Mouse (Mus musculus) inflammation-experienced regulatory T-cells, adult 6 months (primary cell): ENCODE data around the gene Peak1. TPM values are rescaled to one million over a fixed set of nuclear protein-coding genes. Genes with fewer than 3 reads are reported as not detected.

Experiments
- ATAC-seq: one replicate; pipeline ENCODE4 v1.8.0; 2017
- polyA plus RNA-seq, 3 experiments: library from polyadenylated mRNA; unstranded; fragments of 100-300 nt; shearing (Covaris generic); gene quantifications; one replicate each; pipeline ENCODE4 v1.2.1; 2017

Gene Peak1
- polyA plus RNA-seq, 3 experiments from 2014 or later, result 18.5 to 26.2 (median 19.4) TPM

DNA sequence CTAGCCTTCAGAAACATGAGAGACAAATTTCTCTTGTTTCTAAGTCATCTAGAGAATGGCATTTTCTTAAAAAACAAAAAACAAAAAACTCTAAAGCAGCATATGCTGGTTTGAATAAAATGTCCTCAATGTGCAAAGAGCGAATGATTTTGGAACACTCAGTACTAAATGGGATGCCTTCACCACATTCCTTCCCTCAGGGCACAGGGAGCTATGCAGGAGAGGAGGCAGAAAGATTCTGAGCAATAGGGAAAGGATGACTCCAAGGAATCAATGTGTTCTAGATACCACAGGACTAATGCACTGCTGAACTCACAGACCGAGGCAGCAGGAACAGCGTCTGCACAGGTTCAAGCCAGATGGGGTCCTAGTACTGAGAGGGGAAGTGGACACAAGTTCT is 103.5 kb downstream of the Peak1 start:
- ATAC-seq, result no peak

DNA sequence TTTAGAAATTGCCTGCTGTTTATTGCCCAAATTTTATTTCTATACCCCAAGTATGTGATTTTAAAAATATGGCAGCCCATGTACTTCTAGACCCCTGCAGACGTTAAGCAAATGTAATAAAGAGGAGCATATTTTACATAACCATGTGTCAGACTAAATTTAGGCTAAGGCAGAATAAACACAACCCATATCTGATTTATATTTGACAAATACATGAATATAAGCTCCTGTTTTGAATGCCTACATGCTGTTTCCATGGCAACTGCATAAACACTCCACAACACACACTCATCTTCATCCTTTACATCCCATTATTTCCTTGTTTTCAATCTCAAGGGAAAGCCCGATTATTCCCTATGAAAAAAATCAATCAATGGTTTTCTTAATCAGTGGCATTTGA is 108.8 kb downstream of the Peak1 start:
- ATAC-seq, result no peak

DNA sequence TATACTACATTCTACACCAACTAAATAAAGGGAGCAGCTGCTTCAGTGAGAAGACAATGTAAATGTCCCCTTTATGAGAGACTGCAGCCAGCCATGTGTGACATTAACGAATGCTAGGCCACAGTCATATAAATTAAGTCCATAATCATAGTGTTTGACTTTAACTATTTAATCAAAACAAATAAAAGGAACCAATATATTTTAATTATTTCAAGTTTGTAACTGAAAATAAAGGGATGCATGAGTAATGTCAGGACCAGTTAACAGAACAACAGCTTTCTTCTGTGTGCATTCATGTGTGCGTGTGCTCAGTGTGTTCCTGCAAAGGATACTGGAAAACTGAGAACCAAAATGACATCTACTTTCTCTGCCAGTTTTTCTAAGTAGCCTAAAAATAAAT is 113.3 kb downstream of the Peak1 start:
- ATAC-seq, result no peak

DNA sequence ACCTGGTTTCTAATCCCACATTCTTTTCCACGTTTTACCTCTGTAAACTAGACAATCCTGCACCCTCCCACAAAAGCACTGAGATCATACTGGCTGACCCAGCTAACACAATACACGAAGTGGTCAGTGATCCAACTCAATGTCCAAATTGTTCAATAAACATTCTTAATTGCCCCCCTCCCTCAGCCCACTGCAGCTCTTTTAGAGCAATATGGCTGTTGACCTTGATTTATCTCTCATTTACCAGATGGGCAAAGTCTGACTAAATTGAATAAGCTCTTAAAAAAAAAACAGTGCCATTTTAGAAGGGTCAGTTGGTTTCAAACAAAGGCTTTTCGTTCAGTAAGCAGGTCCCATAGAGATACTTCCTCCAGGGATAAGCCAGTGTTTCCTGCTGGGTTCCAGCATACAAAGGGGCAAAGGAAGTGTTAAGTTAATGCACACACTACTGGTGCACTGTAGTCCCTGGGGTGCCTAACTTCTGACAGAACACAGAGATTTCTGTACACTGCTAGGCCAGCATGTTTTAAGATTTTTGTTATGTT is 114.9 kb downstream of the Peak1 start:
- no peak for ATAC-seq

DNA sequence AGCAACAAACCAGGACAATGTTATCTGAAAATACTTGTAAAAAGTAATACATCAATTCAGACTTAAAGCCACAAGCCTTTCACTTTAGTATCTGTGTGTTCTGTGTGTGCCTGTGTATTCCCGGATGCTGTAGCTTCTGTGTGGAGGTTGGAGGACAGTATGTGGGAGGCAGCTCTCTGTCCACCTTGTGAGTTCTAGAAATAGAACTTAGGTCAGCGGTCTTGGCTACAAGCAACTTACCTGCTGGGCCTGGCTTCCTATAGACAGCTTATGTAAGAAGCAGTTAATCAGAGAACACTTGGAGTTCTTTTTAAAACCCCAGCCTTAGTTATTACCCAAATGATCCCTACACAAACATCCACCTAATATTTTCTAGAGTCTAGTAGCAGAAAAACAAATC is 127.8 kb downstream of the Peak1 start:
- ATAC-seq, result no peak

DNA sequence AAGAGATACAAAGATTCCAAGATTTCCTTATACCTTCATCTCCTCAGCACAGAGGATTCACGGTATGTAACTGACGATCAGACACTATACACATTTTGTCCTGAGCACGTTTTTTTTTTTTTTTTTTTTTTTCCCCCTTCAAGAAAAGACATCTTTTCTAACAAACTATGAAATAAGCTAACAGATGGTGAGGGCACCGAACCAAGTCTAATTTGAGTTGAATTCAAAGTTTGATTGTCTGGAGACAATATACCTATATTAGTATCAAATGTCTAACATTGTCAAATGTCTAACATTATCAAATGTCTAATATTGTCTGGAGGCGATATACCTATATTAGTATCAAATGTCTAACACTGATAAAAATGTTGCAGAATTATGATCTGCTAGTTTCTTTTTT is 135.4 kb downstream of the Peak1 start:
- ATAC-seq, result no peak

DNA sequence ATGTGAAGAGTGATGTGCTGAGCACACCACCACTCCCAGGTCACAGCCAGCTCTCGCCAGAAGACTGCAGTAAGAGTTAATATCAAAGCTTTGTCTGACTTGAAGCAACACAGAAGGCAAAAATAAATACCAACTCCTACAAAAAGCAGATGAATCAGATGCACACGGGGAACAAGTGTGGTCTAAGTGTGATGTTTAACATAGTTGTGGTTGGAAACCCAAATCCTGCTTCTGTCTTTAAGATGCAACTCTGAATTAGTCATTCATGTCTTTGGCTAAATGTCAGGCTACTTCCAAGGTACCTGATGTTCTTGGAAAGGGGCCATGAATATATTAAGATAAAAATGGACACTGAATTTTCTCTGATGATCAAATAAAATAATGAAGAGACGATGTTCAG is 144.3 kb downstream of the Peak1 start:
- ATAC-seq, result no peak

DNA sequence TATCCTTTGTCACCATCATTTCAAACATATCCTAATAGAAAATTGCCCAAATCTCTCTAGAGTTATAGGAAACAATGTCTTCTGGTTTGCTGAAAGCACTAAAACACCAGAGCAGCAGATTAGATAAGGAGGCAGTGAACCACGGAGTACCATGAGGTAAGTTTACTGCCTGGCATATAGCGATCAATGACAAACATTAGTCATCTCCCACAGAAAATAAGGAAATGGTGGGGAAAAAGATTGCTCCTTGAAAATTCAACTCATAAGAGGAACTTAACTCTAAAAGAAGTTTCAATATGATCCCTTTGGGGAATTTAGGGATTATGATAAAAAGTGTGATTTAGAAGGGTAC is 145.6 kb downstream of the Peak1 start:
- ATAC-seq, result no peak

DNA sequence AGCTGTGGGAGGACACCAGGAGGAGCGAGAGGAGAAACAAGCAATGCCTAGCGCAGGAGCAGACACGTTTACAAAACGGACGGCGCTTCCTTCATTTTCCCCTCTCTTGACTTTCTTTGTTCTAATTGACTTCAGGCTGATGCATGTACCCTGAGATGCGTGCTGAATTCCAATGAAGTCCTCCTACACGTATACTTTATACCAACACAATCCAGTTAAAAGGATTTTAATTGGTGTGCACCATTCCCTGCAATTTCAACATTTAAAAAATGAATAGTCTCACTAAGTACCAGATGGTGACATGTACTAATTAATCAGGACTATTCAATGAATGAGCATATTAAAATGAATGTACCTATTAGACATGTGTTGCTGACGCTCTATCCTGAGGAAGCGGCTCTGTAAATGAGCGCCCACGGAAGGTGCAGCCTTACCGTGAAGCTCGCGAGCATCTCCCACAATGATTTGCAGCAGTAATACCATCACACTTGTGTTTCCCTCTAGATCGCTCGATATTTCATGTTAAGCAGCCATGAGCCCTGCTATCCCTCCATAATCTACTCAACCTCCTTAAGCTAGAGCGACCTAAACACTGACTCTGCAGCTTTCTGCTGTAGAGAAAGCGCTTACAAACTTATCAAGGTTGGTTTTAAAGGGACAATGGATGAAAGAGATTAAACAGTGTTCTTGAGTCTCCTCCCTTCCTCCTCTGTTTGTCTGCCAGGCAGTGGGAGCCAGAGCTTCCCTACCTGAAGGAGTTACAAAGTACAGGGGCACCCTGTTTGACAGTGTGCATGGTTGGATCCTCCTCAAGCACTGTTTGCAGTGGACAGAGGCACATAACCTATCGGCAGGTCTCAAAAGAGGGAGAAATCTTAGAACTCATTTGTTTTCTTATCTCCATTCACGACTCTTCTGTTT is 146.3 kb downstream of the Peak1 start:
- ATAC-seq, result no peak

DNA sequence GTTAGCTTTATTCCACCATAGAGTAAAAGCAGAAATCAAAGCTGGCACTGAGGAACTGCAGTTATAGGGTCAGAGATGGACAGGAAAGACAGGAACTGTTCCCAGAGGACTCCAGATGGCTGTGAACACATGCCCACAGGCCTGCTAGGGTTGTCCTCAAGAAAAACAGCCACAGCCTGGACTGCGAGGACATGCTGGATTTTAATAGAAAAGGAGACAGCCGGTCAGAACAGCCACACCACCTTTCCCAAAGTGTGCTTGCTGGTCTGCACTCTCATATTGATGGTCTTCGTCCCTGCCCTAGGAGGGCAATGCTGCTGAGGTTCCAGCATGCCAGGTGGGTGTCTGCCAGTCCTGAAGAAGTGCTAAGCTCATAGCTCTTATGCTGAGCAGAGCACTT is 148.8 kb downstream of the Peak1 start:
- ATAC-seq, result no peak

DNA sequence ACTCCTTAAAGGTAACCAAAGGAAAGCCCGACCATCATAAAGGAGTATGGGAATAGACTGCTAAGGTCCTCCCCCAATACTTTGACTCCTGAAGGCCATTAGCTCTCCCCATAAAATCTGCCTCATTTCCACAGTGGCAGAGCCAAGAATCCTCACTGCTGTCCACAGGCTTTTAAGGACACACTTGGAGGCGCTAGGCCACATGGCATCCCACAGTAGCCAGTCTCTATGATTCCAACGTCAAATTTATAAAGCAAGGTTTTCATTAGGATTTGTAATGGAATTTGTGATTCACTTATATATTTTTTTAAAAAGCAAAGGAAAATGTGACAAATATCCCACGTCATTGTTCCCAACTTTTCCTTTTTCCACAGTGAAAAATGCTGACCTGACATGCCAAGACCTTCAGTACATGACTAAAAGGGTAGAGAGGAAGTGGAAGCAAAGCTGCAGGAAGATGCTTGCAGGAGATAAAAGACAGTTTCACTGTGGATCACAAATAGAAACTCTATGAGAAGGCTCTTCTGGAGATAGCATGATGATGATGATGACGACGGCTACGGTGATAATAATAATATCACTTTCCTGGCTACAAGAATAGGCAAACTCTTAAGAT is 151.6 kb downstream of the Peak1 start:
- no peak for ATAC-seq

DNA sequence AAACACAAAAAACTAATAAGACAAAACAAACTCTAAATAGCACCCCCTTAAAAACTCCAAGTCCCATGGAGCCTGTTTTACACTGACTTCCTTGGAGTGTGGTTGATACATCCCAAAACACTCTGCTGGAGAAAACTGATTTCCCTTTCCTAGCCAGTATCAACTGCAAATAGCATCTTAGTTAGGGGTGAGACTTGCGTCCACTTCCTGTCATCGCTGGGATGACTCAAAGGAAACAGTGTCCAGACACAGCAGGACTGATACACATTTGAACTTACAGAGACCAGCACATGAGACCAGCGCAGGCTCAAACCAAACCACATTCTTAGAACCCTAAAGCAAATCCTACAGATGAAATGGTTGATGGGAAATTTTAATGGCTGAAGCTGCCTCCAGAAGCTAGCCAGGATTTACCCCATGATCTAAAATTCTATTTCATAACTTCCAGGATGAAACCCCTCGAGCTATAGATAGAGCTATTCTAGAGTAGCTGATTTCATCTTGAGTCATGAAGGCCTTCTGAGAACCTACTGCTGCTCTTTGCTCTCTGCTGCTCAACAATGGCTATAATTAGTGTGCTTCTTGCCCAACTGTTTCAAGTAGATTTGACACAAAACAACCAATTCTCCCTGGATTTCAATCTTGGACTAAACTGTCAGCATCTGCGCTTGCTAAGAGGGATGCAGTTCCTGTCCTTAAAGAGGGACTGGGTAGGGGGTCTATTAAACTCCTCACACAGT is 152.2 kb downstream of the Peak1 start:
- no peak for ATAC-seq

DNA sequence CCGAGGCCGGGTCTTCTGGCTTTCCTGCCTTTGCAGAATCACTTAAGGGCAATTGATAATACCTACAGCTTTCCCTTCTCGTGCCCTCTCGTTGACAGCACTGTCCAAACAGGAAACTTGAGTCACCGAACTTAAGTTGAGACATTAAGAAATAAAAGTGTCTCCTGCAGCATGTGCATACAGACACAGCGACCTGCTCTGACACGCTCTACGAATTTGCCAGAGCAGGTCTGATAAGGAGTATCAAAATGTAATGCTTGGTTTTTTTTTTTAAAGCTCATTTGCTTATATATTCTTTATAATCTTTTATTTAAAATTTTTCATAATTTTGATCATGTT is 152.9 kb downstream of the Peak1 start:
- ATAC-seq, result peak; percentile 40

DNA sequence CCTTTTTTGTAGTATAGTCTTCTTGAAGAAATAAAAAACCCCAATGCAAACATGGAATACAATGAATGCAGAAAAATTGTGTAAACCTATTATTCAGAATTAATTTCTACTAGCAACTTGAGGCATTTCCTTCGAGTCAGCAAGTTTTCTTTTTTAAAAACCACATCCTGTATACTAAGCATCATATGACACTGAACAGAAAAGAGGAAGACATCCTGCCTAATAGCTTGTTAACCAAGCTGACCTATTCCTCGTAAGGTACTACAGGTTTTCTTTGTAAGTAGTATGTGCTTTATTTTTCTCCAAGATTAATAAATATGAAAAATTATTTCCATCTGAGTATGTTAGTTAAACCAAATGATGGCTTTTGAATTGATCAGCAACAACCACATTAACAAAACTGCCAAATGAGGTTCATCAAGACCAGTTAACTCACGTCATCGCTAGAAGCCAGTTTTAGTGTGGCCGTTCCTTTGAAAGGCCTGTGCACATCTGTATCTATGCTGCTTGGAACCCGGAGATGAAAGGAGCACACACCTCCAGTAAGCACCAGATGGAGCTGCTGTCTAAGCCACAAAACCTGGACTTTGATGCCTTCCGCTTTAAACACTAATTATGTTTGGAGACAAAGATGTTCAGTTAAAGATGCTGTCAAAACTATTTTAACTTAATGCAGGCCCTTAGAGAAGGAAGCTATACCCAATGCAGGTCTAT is 153.4 kb downstream of the Peak1 start:
- peak; percentile 87 for ATAC-seq

DNA sequence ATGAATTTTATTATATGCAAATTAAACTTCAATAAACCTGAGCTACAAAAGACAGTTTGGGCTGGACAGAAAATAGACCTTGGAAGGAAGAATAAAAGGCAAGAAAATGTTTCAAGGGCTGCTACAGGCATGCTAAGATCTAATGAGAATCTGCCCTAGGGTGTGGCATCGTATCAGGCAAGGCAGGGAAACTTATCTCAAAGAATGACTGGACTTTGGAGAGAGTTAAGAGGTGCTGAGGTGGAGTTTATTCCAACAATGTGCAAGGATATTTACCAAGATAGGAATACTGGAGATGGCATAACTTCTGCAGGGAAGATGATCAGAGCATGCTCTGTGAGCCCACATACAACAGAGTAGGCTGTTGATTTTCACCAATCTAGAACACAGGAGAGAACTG is 154.8 kb downstream of the Peak1 start:
- no peak for ATAC-seq

DNA sequence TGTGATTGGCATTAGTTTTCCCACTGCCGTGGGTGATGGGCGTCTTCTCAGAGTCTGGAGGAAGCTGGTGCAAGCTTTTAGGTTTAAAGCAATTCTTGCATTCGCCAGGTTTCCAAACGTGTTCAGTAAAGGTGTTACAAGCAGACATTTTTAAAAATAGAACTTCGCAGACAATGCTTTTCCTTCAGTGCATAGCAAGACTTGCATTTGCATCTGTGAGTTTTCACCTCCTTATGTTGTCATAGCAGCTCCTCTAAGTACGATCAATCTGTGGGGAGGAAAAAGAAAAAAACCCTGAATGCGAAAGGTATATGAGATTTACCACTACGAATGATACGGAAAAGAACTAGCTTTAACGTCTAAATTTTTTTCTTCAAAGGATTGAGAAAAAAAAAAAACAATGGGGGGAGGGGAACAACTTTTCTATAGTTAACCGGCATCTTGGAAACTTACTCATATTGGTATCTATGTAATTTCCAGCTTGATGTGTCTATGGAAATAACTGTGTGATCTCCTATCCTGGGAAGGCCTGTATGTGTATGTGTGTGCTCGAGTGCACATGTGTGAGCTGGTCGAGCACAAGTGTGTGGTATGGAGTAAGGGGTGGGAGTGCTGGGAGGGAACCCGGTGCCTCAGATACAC is 157.3 kb downstream of the Peak1 start:
- ATAC-seq, result no peak

DNA sequence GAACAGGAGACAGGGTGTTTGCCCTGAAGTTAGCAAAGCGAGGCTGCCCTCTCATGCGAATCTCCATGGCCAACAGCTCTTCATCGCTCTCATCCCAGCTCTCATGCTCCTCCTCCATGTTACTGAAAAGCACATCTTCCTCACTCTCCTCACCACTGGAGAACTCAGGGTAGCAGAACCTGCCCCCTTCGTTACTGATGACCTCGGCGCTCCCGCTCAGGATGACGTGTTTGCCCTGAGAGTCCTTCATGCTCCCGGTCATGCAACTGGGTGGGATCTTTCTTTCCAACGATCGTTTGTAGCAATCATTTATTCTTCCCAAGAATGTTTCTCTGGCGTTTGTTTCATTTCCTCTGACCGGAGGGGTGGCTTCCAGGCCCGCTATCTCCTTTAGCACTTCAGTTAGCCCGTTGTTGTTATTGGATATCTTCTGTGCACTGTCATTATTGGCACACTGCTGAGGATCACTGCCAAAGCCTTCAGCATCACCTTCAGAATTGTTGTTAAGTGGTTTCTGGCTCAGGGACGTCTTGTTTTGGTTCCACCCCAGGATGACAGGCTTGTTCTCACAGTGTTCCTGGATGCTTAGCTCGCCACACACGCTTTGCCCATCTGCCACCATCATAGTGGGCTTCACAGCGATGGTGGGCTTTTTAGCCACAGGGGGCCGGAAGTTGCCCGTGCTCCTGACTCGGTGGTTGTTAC is 157.9 kb downstream of the Peak1 start:
- no peak for ATAC-seq

DNA sequence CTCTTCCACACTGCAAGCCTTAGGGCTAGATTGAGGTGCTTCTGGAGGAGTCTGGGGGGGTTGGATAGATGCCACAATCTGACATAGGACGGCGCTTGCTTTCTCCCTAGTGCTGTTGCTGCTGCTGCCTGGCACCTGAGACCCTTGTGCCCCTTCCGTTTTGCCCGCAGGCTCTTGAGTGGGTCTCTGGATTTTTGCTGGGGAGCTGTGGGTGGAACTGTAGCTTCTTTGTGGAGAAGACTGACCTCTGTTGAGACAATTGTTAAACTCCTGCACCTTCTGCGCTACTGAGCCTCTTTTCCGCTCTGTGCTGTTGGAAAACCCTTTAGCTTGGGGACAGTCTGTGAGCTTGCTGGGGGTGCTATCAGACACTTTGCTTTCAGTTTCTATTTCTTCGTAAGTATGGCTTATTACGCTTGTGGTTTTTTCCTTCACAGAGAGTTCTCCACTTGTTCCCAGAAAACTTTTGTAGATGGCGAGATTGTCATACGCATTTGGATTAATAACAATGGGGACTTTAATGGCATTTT is 159.5 kb downstream of the Peak1 start:
- ATAC-seq, result peak; percentile 71

DNA sequence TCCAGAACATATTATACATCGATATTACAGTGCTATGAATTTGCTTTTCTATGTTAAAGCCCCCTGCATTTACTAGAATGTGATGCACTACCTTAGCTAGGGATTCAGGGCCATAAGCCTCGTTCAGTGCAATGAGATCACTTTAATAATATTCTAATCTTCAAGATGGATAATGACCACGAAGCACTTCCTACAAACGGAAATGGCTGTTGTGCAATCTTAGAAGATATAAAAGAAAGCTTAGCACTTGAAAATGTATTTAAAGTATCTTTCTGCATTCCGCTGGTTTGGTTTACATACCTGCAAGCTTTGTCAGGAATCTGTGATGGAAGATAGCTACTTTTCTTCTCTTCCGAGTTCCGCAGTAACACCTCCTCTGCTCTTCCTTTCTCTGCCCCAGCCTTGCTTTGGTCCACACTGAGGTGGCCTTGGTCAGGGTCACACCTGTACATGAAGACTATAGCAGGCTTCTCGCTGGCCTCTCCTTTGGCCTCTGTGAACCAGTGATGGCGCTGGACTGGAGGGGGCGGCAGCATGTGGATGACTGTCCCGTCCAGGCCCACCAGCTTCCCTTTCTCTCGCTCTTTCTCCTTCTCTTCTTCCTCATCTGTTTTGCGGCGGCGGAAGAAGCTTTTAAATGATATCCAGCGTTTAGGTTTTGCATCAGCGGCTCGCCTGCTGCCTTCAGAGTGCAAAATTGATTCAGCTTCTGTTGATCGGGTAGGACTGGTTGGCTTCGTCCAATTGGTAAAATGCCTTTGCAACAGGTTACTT is 160.5 kb downstream of the Peak1 start:
- no peak for ATAC-seq

DNA sequence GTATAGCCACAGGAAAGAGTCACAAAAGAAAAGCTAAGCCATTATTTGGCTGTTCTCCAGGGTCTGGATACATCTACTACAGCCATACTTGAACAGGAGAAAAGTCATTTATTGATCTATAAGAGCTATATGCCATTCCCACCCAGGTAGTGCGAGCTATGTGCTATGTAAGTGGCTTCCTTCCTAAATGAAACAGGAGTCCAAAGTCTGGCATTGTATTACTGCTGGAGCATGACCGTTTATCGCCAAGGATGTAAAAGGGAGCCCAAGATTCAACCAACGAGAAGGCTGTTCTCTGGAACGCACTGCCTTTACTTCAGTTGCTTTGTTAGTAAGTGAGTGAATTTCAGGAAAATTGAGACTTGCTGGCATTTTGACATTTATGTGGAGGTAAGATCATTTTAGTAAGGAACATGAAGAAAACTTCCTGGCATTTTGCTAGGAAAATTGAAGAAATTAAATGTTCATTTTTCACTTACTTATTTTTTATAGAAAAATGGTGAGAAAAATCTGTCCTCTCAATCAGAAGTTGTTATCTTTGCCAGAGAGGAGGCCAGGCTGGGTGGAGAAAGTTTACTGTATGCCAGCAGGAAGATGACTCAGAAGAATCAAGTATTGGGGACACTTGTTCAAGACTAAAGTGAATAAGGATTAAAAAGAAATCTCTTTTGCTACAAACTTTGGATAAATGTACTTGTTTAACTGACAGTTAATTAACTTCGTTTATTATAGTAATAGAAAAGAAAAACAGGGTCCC is 162.0 kb downstream of the Peak1 start:
- no peak for ATAC-seq
